In genomic region chr5:104157701-104158100, GRCm38 (mm10) we compare ENCODE assay signal across 24 mouse cellular contexts. TPM values are rescaled to one million over a fixed set of nuclear protein-coding genes. Genes with fewer than 3 reads are reported as not detected.
DNase-seq lines count a peak whose midpoint lies in the region; ATAC-seq and TF ChIP-seq lines count a peak whose summit lies in the region.
"Had no signal": no experiment of that assay in that cellular context is flagged by ENCODE, and none has a peak within 500 bp of the region (broad histone marks: within the 10 kb centered on the region; RNA-seq: fewer than 3 reads in every experiment).

No protein-coding gene starts in this region.

- H3K9ac ChIP-seq in forebrain, postnatal 0 days, result no peak overlapping the region
- no peak overlapping the region for H3K9ac ChIP-seq in forebrain, embryonic 13.5 days
- no peak overlapping the region for H3K9ac ChIP-seq in hindbrain, embryonic 15.5 days
- no peak overlapping the region for H3K9ac ChIP-seq in midbrain, embryonic 16.5 days (ENCODE audit: low read depth, low read length)
- H3K9ac ChIP-seq in midbrain, postnatal 0 days (replicated peaks; ENCODE audit: low read length, poor library complexity, severe bottlenecking), result no peak overlapping the region
- H3K9ac ChIP-seq: embryonic facial prominence, embryonic 15.5 days; forebrain, embryonic 15.5 days; heart, embryonic 15.5 days; hindbrain, embryonic 14.5 days had no signal

- H3K36me3 ChIP-seq in forebrain, postnatal 0 days (ENCODE audit: insufficient read depth), result no peaks in the 10 kb centered on the region
- H3K36me3 ChIP-seq in forebrain, embryonic 13.5 days (ENCODE audit: poor library complexity, severe bottlenecking), result no peaks in the 10 kb centered on the region
- no peaks in the 10 kb centered on the region for H3K36me3 ChIP-seq in hindbrain, embryonic 15.5 days
- no peaks in the 10 kb centered on the region for H3K36me3 ChIP-seq in hindbrain, embryonic 10.5 days
- H3K36me3 ChIP-seq in midbrain, embryonic 16.5 days (ENCODE audit: control insufficient read depth, insufficient read depth, low read length), result no peaks in the 10 kb centered on the region
- H3K36me3 ChIP-seq in midbrain, postnatal 0 days (ENCODE audit: insufficient read depth, low read length), result no peaks in the 10 kb centered on the region
- H3K36me3 ChIP-seq: embryonic facial prominence, embryonic 15.5 days; forebrain, embryonic 10.5 days; forebrain, embryonic 15.5 days; heart, embryonic 15.5 days had no signal

- no peak overlapping the region for H3K4me2 ChIP-seq in forebrain, postnatal 0 days (ENCODE audit: low read depth)
- no peak overlapping the region for H3K4me2 ChIP-seq in forebrain, embryonic 13.5 days
- no peak overlapping the region for H3K4me2 ChIP-seq in hindbrain, embryonic 15.5 days
- no peak overlapping the region for H3K4me2 ChIP-seq in midbrain, embryonic 16.5 days (ENCODE audit: low read length)
- H3K4me2 ChIP-seq in midbrain, postnatal 0 days (ENCODE audit: low read depth, low read length, poor library complexity, severe bottlenecking), result no peak overlapping the region
- H3K4me2 ChIP-seq: embryonic facial prominence, embryonic 15.5 days; forebrain, embryonic 15.5 days; heart, embryonic 11.5 days; heart, embryonic 15.5 days; hindbrain, embryonic 14.5 days had no signal

- no peaks in the 10 kb centered on the region for H3K4me1 ChIP-seq in forebrain, postnatal 0 days (ENCODE audit: insufficient read depth)
- H3K4me1 ChIP-seq in forebrain, embryonic 13.5 days, result no peaks in the 10 kb centered on the region
- H3K4me1 ChIP-seq in hindbrain, embryonic 15.5 days (replicated peaks), result no peaks in the 10 kb centered on the region
- no peaks in the 10 kb centered on the region for H3K4me1 ChIP-seq in hindbrain, embryonic 10.5 days (replicated peaks)
- no peaks in the 10 kb centered on the region for H3K4me1 ChIP-seq in midbrain, embryonic 16.5 days (ENCODE audit: control insufficient read depth, insufficient read depth, low read length)
- no peaks in the 10 kb centered on the region for H3K4me1 ChIP-seq in midbrain, postnatal 0 days (ENCODE audit: insufficient read depth, low read length)
- H3K4me1 ChIP-seq in cortical plate, adult 2 months (ENCODE audit: control insufficient read depth, insufficient read depth, low read length), result peaks cover 3% of the 10 kb centered on the region; the same call in 1 of the 2 replicates
- H3K4me1 ChIP-seq: embryonic facial prominence, embryonic 15.5 days; forebrain, embryonic 10.5 days; forebrain, embryonic 15.5 days had no signal

- WGBS in forebrain, postnatal 0 days, result 88% methylated on average over 7 of the region's 7 CpGs
- WGBS in forebrain, embryonic 13.5 days, result 96% methylated on average over 7 of the region's 7 CpGs
- WGBS in hindbrain, embryonic 15.5 days, result 94% methylated on average over 7 of the region's 7 CpGs
- 93% methylated on average over 7 of the region's 7 CpGs for WGBS in hindbrain, embryonic 10.5 days
- WGBS in midbrain, embryonic 16.5 days, result 97% methylated on average over 7 of the region's 7 CpGs
- 92% methylated on average over 7 of the region's 7 CpGs for WGBS in midbrain, postnatal 0 days

- no peak for ATAC-seq in forebrain, postnatal 0 days
- ATAC-seq in forebrain, embryonic 13.5 days, result no peak
- no peak for ATAC-seq in hindbrain, embryonic 15.5 days (ENCODE audit: low FRiP score, low read depth)
- no peak for ATAC-seq in midbrain, embryonic 16.5 days
- ATAC-seq in midbrain, postnatal 0 days (ENCODE audit: low FRiP score), result no peak
- ATAC-seq: forebrain, embryonic 15.5 days; inflammation-experienced regulatory T-cells, adult 6 months; intestine, postnatal 0 days had no signal

- no peaks in the 10 kb centered on the region for H3K27me3 ChIP-seq in forebrain, postnatal 0 days (ENCODE audit: insufficient read depth, low read length)
- no peaks in the 10 kb centered on the region for H3K27me3 ChIP-seq in forebrain, embryonic 13.5 days
- H3K27me3 ChIP-seq in hindbrain, embryonic 15.5 days, result no peaks in the 10 kb centered on the region
- no peaks in the 10 kb centered on the region for H3K27me3 ChIP-seq in hindbrain, embryonic 10.5 days (ENCODE audit: insufficient read depth, poor library complexity, severe bottlenecking)
- H3K27me3 ChIP-seq in midbrain, embryonic 16.5 days (ENCODE audit: control insufficient read depth, insufficient read depth, low read depth, low read length), result no peaks in the 10 kb centered on the region
- no peaks in the 10 kb centered on the region for H3K27me3 ChIP-seq in midbrain, postnatal 0 days (ENCODE audit: insufficient read depth, low read length)
- H3K27me3 ChIP-seq: CH12.LX; embryonic facial prominence, embryonic 15.5 days; forebrain, embryonic 15.5 days; heart, embryonic 15.5 days had no signal

- H3K4me3 ChIP-seq in forebrain, postnatal 0 days (ENCODE audit: low read depth, low read length), result no peak overlapping the region
- no peak overlapping the region for H3K4me3 ChIP-seq in forebrain, embryonic 13.5 days
- no peak overlapping the region for H3K4me3 ChIP-seq in hindbrain, embryonic 15.5 days
- no peak overlapping the region for H3K4me3 ChIP-seq in hindbrain, embryonic 10.5 days
- no peak overlapping the region for H3K4me3 ChIP-seq in midbrain, embryonic 16.5 days (ENCODE audit: low read depth, low read length)
- no peak overlapping the region for H3K4me3 ChIP-seq in midbrain, postnatal 0 days (ENCODE audit: low read depth, low read length)
- H3K4me3 ChIP-seq in cortical plate, adult 2 months (ENCODE audit: insufficient read depth, low read length), result no peak overlapping the region
- H3K4me3 ChIP-seq: embryonic facial prominence, embryonic 15.5 days; erythroblast, embryonic 14.5 days; forebrain, embryonic 10.5 days; forebrain, embryonic 15.5 days; heart, embryonic 15.5 days had no signal

- no peak for TF ChIP-seq POLR2A in cortical plate, adult 2 months (IDR thresholded peaks at IDR 0.05; ENCODE audit: extremely low read depth, insufficient read depth, low read length)

- no peak for DNase-seq in forebrain, postnatal 0 days
- DNase-seq in hindbrain, embryonic 10.5 days (ENCODE audit: low spot score), result no peak
- no peak for DNase-seq in midbrain, postnatal 0 days (ENCODE audit: low spot score)
- DNase-seq in gastrocnemius, adult 8-10 months (ENCODE audit: low spot score in 2 of 2), result no peak
- DNase-seq: cerebellum, postnatal 25 days; gastrocnemius, postnatal 14 days had no signal

- peak overlapping the region; percentile 2; the same call in 1 of the 2 replicates for H3K27ac ChIP-seq in forebrain, postnatal 0 days (ENCODE audit: low read depth, low read length)
- no peak overlapping the region for H3K27ac ChIP-seq in forebrain, embryonic 13.5 days
- peak overlapping the region; percentile 45 for H3K27ac ChIP-seq in hindbrain, embryonic 15.5 days (replicated peaks)
- no peak overlapping the region for H3K27ac ChIP-seq in hindbrain, embryonic 10.5 days
- H3K27ac ChIP-seq in midbrain, embryonic 16.5 days (ENCODE audit: low read length), result 0 out of 2 replicates have a peak overlapping the region, but pooled peaks have one; percentile 30
- H3K27ac ChIP-seq in midbrain, postnatal 0 days (ENCODE audit: low read depth, low read length), result no peak overlapping the region
- H3K27ac ChIP-seq in cortical plate, adult 2 months (ENCODE audit: insufficient read depth, low read length), result peak overlapping the region; percentile 85
- H3K27ac ChIP-seq: embryonic facial prominence, embryonic 15.5 days; forebrain, embryonic 10.5 days; forebrain, embryonic 15.5 days; heart, embryonic 15.5 days; hindbrain, embryonic 14.5 days had no signal

- no peaks in the 10 kb centered on the region for H3K9me3 ChIP-seq in forebrain, postnatal 0 days (ENCODE audit: low read length)
- no peaks in the 10 kb centered on the region for H3K9me3 ChIP-seq in forebrain, embryonic 13.5 days (replicated peaks)
- no peaks in the 10 kb centered on the region for H3K9me3 ChIP-seq in hindbrain, embryonic 15.5 days
- no peaks in the 10 kb centered on the region for H3K9me3 ChIP-seq in hindbrain, embryonic 10.5 days
- no peaks in the 10 kb centered on the region for H3K9me3 ChIP-seq in midbrain, embryonic 16.5 days (replicated peaks; ENCODE audit: control insufficient read depth, low read length, poor library complexity, severe bottlenecking)
- H3K9me3 ChIP-seq in midbrain, postnatal 0 days (ENCODE audit: low read length), result no peaks in the 10 kb centered on the region
- H3K9me3 ChIP-seq: embryonic facial prominence, embryonic 15.5 days; forebrain, embryonic 10.5 days; forebrain, embryonic 15.5 days; heart, embryonic 15.5 days had no signal

- TF ChIP-seq CTCF in forebrain, postnatal 0 days (IDR thresholded peaks at IDR 0.05; ENCODE audit: low read depth), result no peak
- no peak for TF ChIP-seq CTCF in midbrain, postnatal 0 days (IDR thresholded peaks at IDR 0.05)
- no peak for TF ChIP-seq CTCF in cortical plate, adult 2 months (IDR thresholded peaks at IDR 0.05; ENCODE audit: extremely low read depth, insufficient read depth, low read length)

RNA-seq across cellular contexts. Expression of gene Dspp, which starts 12.8 kb away (rescaled TPM):
- not detected in 2 replicates for total RNA-seq in forebrain, postnatal 0 days (2014; rRNA removed)
- not detected in 2 replicates for polyA plus RNA-seq in forebrain, postnatal 0 days (2015; fragmentation: Nextera tagmentation; extraction: Ambion mirVana)
- polyA plus RNA-seq in forebrain, embryonic 13.5 days (2015; fragmentation: Nextera tagmentation; extraction: Ambion mirVana), result not detected in 2 replicates
- not detected in 2 replicates for polyA plus RNA-seq in hindbrain, embryonic 15.5 days (2015; fragmentation: Nextera tagmentation; extraction: Ambion mirVana)
- not detected in 2 replicates for polyA plus RNA-seq in hindbrain, embryonic 10.5 days (2016; fragmentation: Nextera tagmentation; extraction: Ambion mirVana)
- polyA plus RNA-seq in midbrain, embryonic 16.5 days (2015; fragmentation: Nextera tagmentation; extraction: Ambion mirVana), result not detected in 2 replicates
- not detected in 2 replicates for total RNA-seq in midbrain, postnatal 0 days (2014; rRNA removed)
- not detected in 2 replicates for polyA plus RNA-seq in midbrain, postnatal 0 days (2015; fragmentation: Nextera tagmentation; extraction: Ambion mirVana)
- polyA plus RNA-seq in cortical plate, adult 2 months (2012; rRNA removed), result 0.02 TPM in 1 of 2 replicates, not detected in the other
- total RNA-seq in gastrocnemius, adult 8-10 months (2022), result not detected
- total RNA-seq: adrenal gland, adult 8-10 months; adrenal gland, postnatal 36 days; CH12.LX; gastrocnemius, postnatal 14 days; granulocyte monocyte progenitor cell, adult 5-6 weeks; heart, postnatal 25 days had no signal
- polyA plus RNA-seq: embryonic facial prominence, embryonic 15.5 days; erythroblast, embryonic 14.5 days; forebrain, embryonic 10.5 days; heart, embryonic 11.5 days; heart, embryonic 15.5 days; hindbrain, embryonic 14.5 days; inflammation-experienced regulatory T-cells, adult 6 months; intestine, postnatal 0 days had no signal

RNA-seq across cellular contexts. Expression of gene Sparcl1, which starts 44.2 kb away (rescaled TPM):
- 342 and 344 TPM in 2 replicates for total RNA-seq in forebrain, postnatal 0 days (2014; rRNA removed)
- polyA plus RNA-seq in forebrain, postnatal 0 days (2015; fragmentation: Nextera tagmentation; extraction: Ambion mirVana), result 239 and 282 TPM in 2 replicates
- 34.7 and 41.3 TPM in 2 replicates for polyA plus RNA-seq in forebrain, embryonic 13.5 days (2015; fragmentation: Nextera tagmentation; extraction: Ambion mirVana)
- 349 and 369 TPM in 2 replicates for polyA plus RNA-seq in hindbrain, embryonic 15.5 days (2015; fragmentation: Nextera tagmentation; extraction: Ambion mirVana)
- 40.6 and 45.9 TPM in 2 replicates for polyA plus RNA-seq in hindbrain, embryonic 10.5 days (2016; fragmentation: Nextera tagmentation; extraction: Ambion mirVana)
- 163 and 240 TPM in 2 replicates for polyA plus RNA-seq in midbrain, embryonic 16.5 days (2015; fragmentation: Nextera tagmentation; extraction: Ambion mirVana)
- 438 and 529 TPM in 2 replicates for total RNA-seq in midbrain, postnatal 0 days (2014; rRNA removed)
- 358 and 444 TPM in 2 replicates for polyA plus RNA-seq in midbrain, postnatal 0 days (2015; fragmentation: Nextera tagmentation; extraction: Ambion mirVana)
- polyA plus RNA-seq in cortical plate, adult 2 months (2012; rRNA removed), result 1,820 and 1,861 TPM in 2 replicates
- 100 to 1,000 TPM in 2 of 4 experiments, 10 to 100 TPM in 2; 70.3 to 108 (median 94.1) TPM for total RNA-seq in gastrocnemius, adult 8-10 months (2022)
- total RNA-seq: CH12.LX; granulocyte monocyte progenitor cell, adult 5-6 weeks had no signal
- polyA plus RNA-seq: erythroblast, embryonic 14.5 days; inflammation-experienced regulatory T-cells, adult 6 months had no signal

RNA-seq across cellular contexts. Expression of gene Dmp1, which starts 44.7 kb away (rescaled TPM):
- 0.46 and 0.52 TPM in 2 replicates for total RNA-seq in forebrain, postnatal 0 days (2014; rRNA removed)
- polyA plus RNA-seq in forebrain, postnatal 0 days (2015; fragmentation: Nextera tagmentation; extraction: Ambion mirVana), result 0.21 and 0.45 TPM in 2 replicates
- 0.66 and 1.1 TPM in 2 replicates for polyA plus RNA-seq in forebrain, embryonic 13.5 days (2015; fragmentation: Nextera tagmentation; extraction: Ambion mirVana)
- polyA plus RNA-seq in hindbrain, embryonic 15.5 days (2015; fragmentation: Nextera tagmentation; extraction: Ambion mirVana), result 0.21 and 0.33 TPM in 2 replicates
- 0.35 and 0.41 TPM in 2 replicates for polyA plus RNA-seq in hindbrain, embryonic 10.5 days (2016; fragmentation: Nextera tagmentation; extraction: Ambion mirVana)
- 0.21 and 1.6 TPM in 2 replicates for polyA plus RNA-seq in midbrain, embryonic 16.5 days (2015; fragmentation: Nextera tagmentation; extraction: Ambion mirVana)
- total RNA-seq in midbrain, postnatal 0 days (2014; rRNA removed), result not detected in 2 replicates
- 0.23 and 0.28 TPM in 2 replicates for polyA plus RNA-seq in midbrain, postnatal 0 days (2015; fragmentation: Nextera tagmentation; extraction: Ambion mirVana)
- 3.5 and 3.7 TPM in 2 replicates for polyA plus RNA-seq in cortical plate, adult 2 months (2012; rRNA removed)
- total RNA-seq in gastrocnemius, adult 8-10 months (2022), result 1 to 10 TPM in 1 of 4 experiments, under 1 TPM in 3; 0.51 to 1.2 (median 0.68) TPM
- total RNA-seq: adrenal gland, postnatal 36 days; granulocyte monocyte progenitor cell, adult 5-6 weeks; heart, postnatal 25 days had no signal
- polyA plus RNA-seq: erythroblast, embryonic 14.5 days; heart, embryonic 11.5 days; inflammation-experienced regulatory T-cells, adult 6 months had no signal

Comparison
In these comparisons a context has a peak if more than half of its experiments do, and no peak if none do; other contexts are left out.
1. H3K27ac ChIP-seq: peak in forebrain, postnatal 0 days (single experiment), hindbrain, embryonic 15.5 days (single experiment), midbrain, embryonic 16.5 days (single experiment) and cortical plate, adult 2 months (single experiment); none in forebrain, embryonic 13.5 days (single experiment), hindbrain, embryonic 10.5 days (single experiment) and midbrain, postnatal 0 days (single experiment).